Mouse (Mus musculus): Measurements from ENCODE around the gene Fndc8. TPM values are rescaled to one million over a fixed set of nuclear protein-coding genes. Genes with fewer than 3 reads are reported as not detected.

The Fndc8 gene
- polyA plus RNA-seq, 1 experiment from 2014 or later = 0.12 TPM

GRCm38 (mm10) chr11:82899720-82900119, 7.8 kb downstream of the Fndc8 start:
- peaks cover 35% of the 10 kb centered on the region for H3K36me3 ChIP-seq (ENCODE audit: control insufficient read depth, insufficient read depth)
- H3K4me2 ChIP-seq (ENCODE audit: low read depth, low read length) = no peak overlapping the region
- H3K4me1 ChIP-seq (ENCODE audit: control insufficient read depth, insufficient read depth, low read length) = no peaks in the 10 kb centered on the region
- no peak overlapping the region for H3K27ac ChIP-seq (ENCODE audit: low read length)
- no peaks in the 10 kb centered on the region for H3K9me3 ChIP-seq (replicated peaks; ENCODE audit: control insufficient read depth, low read length)
- no peak overlapping the region for H3K4me3 ChIP-seq (ENCODE audit: low read length)
- no peak for ATAC-seq (replicated peaks; ENCODE audit: extremely low read depth, insufficient read depth, low FRiP score)
- no peaks in the 10 kb centered on the region for H3K27me3 ChIP-seq (ENCODE audit: control insufficient read depth, insufficient read depth, low read length)
- 89% methylated on average over 5 of the region's 5 CpGs for WGBS
- no peak overlapping the region for H3K9ac ChIP-seq (ENCODE audit: low read length)

- Histone ChIP-seq H3K4me2 (ENCODE audit: low read depth, low read length) (no peak overlapping the region), H3K27ac (ENCODE audit: low read length) (no peak overlapping the region), H3K27me3 (ENCODE audit: control insufficient read depth, insufficient read depth, low read length) (no peaks in the 10 kb centered on the region), H3K36me3 (ENCODE audit: control insufficient read depth, insufficient read depth) (peaks cover 42% of the 10 kb centered on the region), H3K4me1 (ENCODE audit: control insufficient read depth, insufficient read depth, low read length) (no peaks in the 10 kb centered on the region), H3K9ac (ENCODE audit: low read length) (no peak overlapping the region), H3K9me3 (replicated peaks; ENCODE audit: control insufficient read depth, low read length) (no peaks in the 10 kb centered on the region), H3K4me3 (ENCODE audit: low read length) (no peak overlapping the region)
- ATAC-seq (replicated peaks; ENCODE audit: extremely low read depth, insufficient read depth, low FRiP score) = no peak
- WGBS = 90% methylated on average over 20 of the region's 20 CpGs
Measured at GRCm38 (mm10) chr11:82901606-82902310, 9.8 kb downstream of the Fndc8 start.

- H3K9me3 ChIP-seq (replicated peaks; ENCODE audit: control insufficient read depth, low read length) = no peaks in the 10 kb centered on the region
- H3K9ac ChIP-seq (ENCODE audit: low read length) = no peak overlapping the region
- H3K27ac ChIP-seq (ENCODE audit: low read length) = no peak overlapping the region
- H3K36me3 ChIP-seq (ENCODE audit: control insufficient read depth, insufficient read depth) = peaks cover 42% of the 10 kb centered on the region
- peaks cover 15% of the 10 kb centered on the region for H3K4me1 ChIP-seq (ENCODE audit: control insufficient read depth, insufficient read depth, low read length)
- no peak overlapping the region for H3K4me3 ChIP-seq (ENCODE audit: low read length)
- no peaks in the 10 kb centered on the region for H3K27me3 ChIP-seq (ENCODE audit: control insufficient read depth, insufficient read depth, low read length)
- no peak overlapping the region for H3K4me2 ChIP-seq (ENCODE audit: low read depth, low read length)
- WGBS = 54% methylated on average over 8 of the region's 8 CpGs
- no peak for ATAC-seq (replicated peaks; ENCODE audit: extremely low read depth, insufficient read depth, low FRiP score)
Measured at GRCm38 (mm10) chr11:82904952-82905351, 13.0 kb downstream of the Fndc8 start.

GRCm38 (mm10) chr11:82905816-82906215, 13.9 kb downstream of the Fndc8 start:
- peaks cover 36% of the 10 kb centered on the region for H3K36me3 ChIP-seq (ENCODE audit: control insufficient read depth, insufficient read depth)

GRCm38 (mm10) chr11:82907651-82908607, 16.0 kb downstream of the Fndc8 start, which contains the start of gene Nle1:
Gene Nle1, minus strand, starts transcription at chr11:82908411.
- H3K36me3 ChIP-seq (ENCODE audit: control insufficient read depth, insufficient read depth) = peaks cover 21% of the 10 kb centered on the region
- 2% methylated on average over 73 of the region's 73 CpGs for WGBS
- H3K4me2 ChIP-seq (ENCODE audit: low read depth, low read length) = peak within 1 kb of the TSS; percentile 83
- H3K9me3 ChIP-seq (replicated peaks; ENCODE audit: control insufficient read depth, low read length) = no peaks in the 10 kb centered on the region
- peak within 1 kb of the TSS; percentile 83 for H3K4me3 ChIP-seq (ENCODE audit: low read length)
- no peaks in the 10 kb centered on the region for H3K27me3 ChIP-seq (ENCODE audit: control insufficient read depth, insufficient read depth, low read length)
- H3K27ac ChIP-seq (ENCODE audit: low read length) = 0 out of 2 replicates have a peak within 1 kb of the TSS, but pooled peaks have one; percentile 23
- peak within 1 kb of the TSS; percentile 86 for H3K9ac ChIP-seq (ENCODE audit: low read length)
- H3K4me1 ChIP-seq (ENCODE audit: control insufficient read depth, insufficient read depth, low read length) = peaks cover 24% of the 10 kb centered on the region
- ATAC-seq (replicated peaks; ENCODE audit: extremely low read depth, insufficient read depth, low FRiP score) = peak; percentile 21; the same call in 1 of the 2 replicates

More at GRCm38 (mm10) chr11:82905816-82906215, 13.9 kb downstream of the Fndc8 start:
- Histone ChIP-seq H3K27ac (ENCODE audit: low read length) (no peak overlapping the region), H3K4me2 (ENCODE audit: low read depth, low read length) (no peak overlapping the region), H3K4me1 (ENCODE audit: control insufficient read depth, insufficient read depth, low read length) (peaks cover 21% of the 10 kb centered on the region), H3K9me3 (replicated peaks; ENCODE audit: control insufficient read depth, low read length) (no peaks in the 10 kb centered on the region), H3K4me3 (ENCODE audit: low read length) (no peak overlapping the region), H3K9ac (ENCODE audit: low read length) (no peak overlapping the region), H3K27me3 (ENCODE audit: control insufficient read depth, insufficient read depth, low read length) (no peaks in the 10 kb centered on the region)
- 90% methylated on average over 5 of the region's 5 CpGs for WGBS
- ATAC-seq (replicated peaks; ENCODE audit: extremely low read depth, insufficient read depth, low FRiP score) = no peak

- Histone ChIP-seq H3K27ac (ENCODE audit: low read length) (0 out of 2 replicates have a peak overlapping the region, but pooled peaks have one; percentile 23), H3K4me2 (ENCODE audit: low read depth, low read length) (peak overlapping the region; percentile 83), H3K36me3 (ENCODE audit: control insufficient read depth, insufficient read depth) (peaks cover 17% of the 10 kb centered on the region), H3K27me3 (ENCODE audit: control insufficient read depth, insufficient read depth, low read length) (no peaks in the 10 kb centered on the region), H3K4me1 (ENCODE audit: control insufficient read depth, insufficient read depth, low read length) (peaks cover 28% of the 10 kb centered on the region), H3K4me3 (ENCODE audit: low read length) (peak overlapping the region; percentile 83), H3K9ac (ENCODE audit: low read length) (peak overlapping the region; percentile 86), H3K9me3 (replicated peaks; ENCODE audit: control insufficient read depth, low read length) (no peaks in the 10 kb centered on the region)
- ATAC-seq (replicated peaks; ENCODE audit: extremely low read depth, insufficient read depth, low FRiP score) = no peak
- WGBS = 83% methylated on average over 3 of the region's 10 CpGs
Measured at GRCm38 (mm10) chr11:82908608-82908989, 16.7 kb downstream of the Fndc8 start.

GRCm38 (mm10) chr11:82910250-82910649, 18.3 kb downstream of the Fndc8 start, which contains the start of gene Unc45b:
Gene Unc45b, plus strand, starts transcription at chr11:82910550.
- H3K9me3 ChIP-seq (replicated peaks; ENCODE audit: control insufficient read depth, low read length) = no peaks in the 10 kb centered on the region
- peaks cover 41% of the 10 kb centered on the region for H3K4me1 ChIP-seq (ENCODE audit: control insufficient read depth, insufficient read depth, low read length)
- WGBS = 52% methylated on average over 4 of the region's 4 CpGs
- peak within 1 kb of the TSS; percentile 66 for H3K9ac ChIP-seq (ENCODE audit: low read length)
- no peaks in the 10 kb centered on the region for H3K27me3 ChIP-seq (ENCODE audit: control insufficient read depth, insufficient read depth, low read length)
- H3K27ac ChIP-seq (ENCODE audit: low read length) = peak within 1 kb of the TSS; percentile 89
- ATAC-seq (replicated peaks; ENCODE audit: extremely low read depth, insufficient read depth, low FRiP score) = no peak
- H3K36me3 ChIP-seq (ENCODE audit: control insufficient read depth, insufficient read depth) = peaks cover 5% of the 10 kb centered on the region
- peak within 1 kb of the TSS; percentile 59 for H3K4me3 ChIP-seq (ENCODE audit: low read length)
- peak within 1 kb of the TSS; percentile 74 for H3K4me2 ChIP-seq (ENCODE audit: low read depth, low read length)

- WGBS = 25% methylated on average over 11 of the region's 11 CpGs
- Histone ChIP-seq H3K4me2 (ENCODE audit: low read depth, low read length) (peak overlapping the region; percentile 74), H3K4me1 (ENCODE audit: control insufficient read depth, insufficient read depth, low read length) (peaks cover 41% of the 10 kb centered on the region), H3K27ac (ENCODE audit: low read length) (peak overlapping the region; percentile 89), H3K36me3 (ENCODE audit: control insufficient read depth, insufficient read depth) (peaks cover 5% of the 10 kb centered on the region), H3K27me3 (ENCODE audit: control insufficient read depth, insufficient read depth, low read length) (no peaks in the 10 kb centered on the region), H3K9me3 (replicated peaks; ENCODE audit: control insufficient read depth, low read length) (no peaks in the 10 kb centered on the region), H3K9ac (ENCODE audit: low read length) (peak overlapping the region; percentile 66), H3K4me3 (ENCODE audit: low read length) (peak overlapping the region; percentile 59)
- peak; percentile 91 for ATAC-seq (replicated peaks; ENCODE audit: extremely low read depth, insufficient read depth, low FRiP score)
Measured at GRCm38 (mm10) chr11:82910679-82911389, 18.9 kb downstream of the Fndc8 start.
